Mouse (Mus musculus) adrenal gland, postnatal 36 days (tissue): ENCODE results near the gene Gskip. TPM values are rescaled to one million over a fixed set of nuclear protein-coding genes. Genes with fewer than 3 reads are reported as not detected.

Source experiments
- DNase-seq, 2 experiments: peaks; one replicate each; pipeline ENCODE4 v3.0.0; 2021; ENCODE audit warnings: mixed read lengths in 1 of 2
- total RNA-seq, 2 experiments: library from RNA; stranded (reverse); gene quantifications; 2 replicates each; pipeline ENCODE4 v1.2.3; 2021

Gskip gene
- total RNA-seq, 2 experiments from 2014 or later = 20.6 to 21.7 TPM

DNA sequence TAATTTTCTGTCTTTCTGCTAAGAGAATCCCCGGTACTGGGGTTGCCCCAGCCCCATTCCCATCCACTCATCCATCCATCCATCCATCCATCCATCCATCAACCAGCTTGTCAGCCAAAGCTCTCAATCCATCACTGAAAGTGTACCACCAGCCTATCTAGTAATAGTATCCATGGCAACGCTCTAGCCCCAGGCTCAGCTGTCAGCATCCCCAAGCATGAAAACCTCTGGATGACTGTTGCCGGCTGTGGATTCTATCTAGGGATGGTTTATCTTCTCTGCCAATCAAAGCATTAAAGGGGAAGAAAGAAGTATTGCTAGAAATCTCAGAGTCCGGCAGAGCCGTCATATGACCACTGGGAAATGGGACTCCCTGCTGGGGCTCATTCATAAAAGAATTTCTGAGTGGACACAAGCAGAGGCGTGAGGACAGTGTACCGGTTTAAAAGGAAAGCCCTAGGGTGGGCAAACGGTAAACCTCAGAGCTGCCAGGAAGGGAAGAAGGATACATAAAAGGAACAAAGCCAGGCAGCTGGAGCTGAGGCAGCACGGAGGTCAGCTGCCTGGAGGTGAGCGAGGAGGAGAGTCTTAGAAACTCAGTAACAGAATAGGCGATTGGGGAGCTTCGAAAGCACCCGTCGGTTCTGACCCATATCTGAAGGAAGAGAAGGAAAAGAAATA is 37.0 kb downstream of the Gskip start:
- no peak for DNase-seq

DNA sequence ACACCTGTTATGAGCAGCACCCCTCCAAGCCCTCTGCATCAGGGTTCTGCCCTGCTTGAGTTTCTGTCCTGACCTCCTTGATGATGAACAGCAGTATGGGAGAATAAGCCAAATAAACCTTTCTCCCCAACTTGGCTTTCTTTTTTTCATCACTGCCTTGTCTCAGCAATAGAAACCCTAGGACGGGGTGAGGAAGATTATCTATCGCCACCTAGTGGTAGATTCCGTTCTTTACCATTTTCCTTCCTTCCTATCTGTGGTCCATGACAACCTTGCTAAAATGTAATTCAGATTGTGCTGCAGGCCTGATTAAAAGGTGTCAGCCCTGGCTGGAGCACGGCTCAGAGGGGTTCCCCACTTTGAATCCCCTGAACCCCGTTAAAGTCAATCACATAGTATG is 38.0 kb downstream of the Gskip start:
- peak in 1 of 2 experiments; percentile 12 for DNase-seq

DNA sequence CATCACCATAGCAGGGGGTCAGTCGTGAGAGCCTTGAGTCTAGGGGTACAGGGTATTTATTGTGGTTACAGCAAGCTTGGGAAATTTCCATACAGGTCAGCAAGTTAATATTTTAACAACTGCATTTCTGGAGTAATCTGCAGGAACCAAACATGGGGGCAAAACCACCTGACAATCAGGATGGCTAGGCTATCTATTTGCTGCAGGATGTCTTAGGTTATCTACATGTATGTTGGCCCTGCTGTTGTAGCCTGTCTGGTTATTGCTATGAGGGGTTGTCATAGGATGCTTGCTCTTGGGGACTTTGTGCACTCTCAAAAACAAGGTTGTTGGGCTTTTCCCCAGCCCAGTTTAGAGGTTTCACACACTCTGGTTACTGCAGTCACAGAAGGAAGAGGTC is 40.0 kb downstream of the Gskip start:
- no peak for DNase-seq

DNA sequence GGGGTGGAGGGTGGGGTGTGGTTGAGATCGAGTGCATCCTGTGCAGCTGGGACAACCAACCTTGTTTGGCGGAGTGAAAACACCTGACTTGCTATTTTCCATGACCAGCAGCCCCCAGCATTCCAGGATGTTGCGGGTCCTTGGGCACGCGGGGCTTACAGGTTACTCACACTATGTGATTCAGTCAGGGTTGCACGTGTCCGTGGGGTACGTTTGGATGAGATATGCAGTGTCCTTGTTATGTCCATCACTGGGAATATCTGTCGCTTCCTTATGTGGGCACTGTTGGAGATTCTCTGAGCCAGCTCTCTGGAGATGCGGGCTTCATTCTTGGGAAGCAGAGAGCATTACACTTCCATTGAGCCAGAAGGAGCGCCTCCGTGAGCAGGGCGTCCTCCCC is 41.1 kb downstream of the Gskip start:
- peak; percentile 17 to 35 for DNase-seq

DNA sequence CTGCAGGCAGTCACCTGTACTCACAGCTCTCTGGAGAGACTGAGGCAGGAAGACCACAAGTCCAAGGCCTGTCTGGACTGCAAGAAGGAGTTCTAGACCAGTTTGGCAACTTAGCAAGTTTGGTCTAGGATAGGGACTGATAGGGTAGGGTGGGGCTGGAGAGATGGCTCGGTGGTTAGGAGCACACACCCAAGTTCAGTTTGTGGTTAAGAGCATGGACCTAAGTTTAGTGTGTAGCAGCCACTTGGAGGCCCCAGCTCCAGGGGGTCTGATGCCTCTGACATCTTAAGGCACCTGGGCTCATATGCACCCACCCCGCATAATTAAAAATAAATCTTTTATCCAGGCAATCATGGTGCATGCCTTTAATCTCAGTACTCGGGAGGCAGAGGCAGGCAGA is 42.6 kb downstream of the Gskip start:
- DNase-seq = no peak

DNA sequence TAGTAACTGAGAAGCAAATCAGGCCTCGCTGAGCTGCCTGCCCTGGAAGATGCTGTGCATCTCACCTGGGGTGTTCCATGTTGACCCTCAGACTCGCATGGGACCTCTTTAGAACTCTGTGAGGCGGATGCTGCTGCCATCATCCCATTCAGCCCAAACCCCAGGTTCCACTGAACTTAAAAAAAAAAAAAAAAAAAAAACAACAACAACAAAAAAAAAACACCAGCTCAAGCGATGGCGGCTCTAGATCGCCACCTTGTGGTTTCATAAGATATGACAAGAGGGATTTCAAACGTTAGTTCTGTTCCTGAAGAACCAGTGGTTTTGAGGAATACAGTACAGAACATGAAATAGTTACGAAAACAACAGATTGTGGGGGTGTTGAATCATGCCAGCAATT is 43.3 kb downstream of the Gskip start:
- peak in 1 of 2 experiments; percentile 41 for DNase-seq

DNA sequence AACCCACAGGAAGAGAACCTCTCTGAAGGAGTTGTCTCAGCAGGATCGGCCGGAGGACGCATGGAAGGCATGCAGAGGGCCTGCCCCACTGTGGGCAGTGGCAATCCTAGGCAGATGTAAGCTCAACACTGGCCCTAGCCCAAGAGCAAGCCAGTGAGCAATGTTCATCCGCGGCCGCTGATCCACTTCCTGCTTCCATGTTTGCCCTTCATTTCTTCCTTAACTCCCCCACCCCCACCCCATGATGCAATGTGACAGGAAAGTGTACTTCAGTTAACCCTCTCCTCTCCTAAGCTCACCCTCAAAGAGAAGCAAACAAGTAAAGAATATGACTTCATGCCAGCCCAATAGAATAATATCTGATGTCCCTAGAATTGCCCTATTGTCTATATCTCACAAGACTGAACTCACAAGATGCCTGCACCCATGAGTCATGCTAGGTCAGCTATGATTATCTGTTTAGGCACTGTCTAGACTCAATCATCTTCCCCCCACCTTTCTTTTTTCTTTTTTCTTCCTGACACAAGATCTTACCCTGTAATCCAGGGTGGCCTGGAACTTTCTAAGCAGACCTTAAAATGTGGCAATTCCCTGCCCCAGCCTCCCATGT is 46.3 kb downstream of the Gskip start:
- DNase-seq = no peak

DNA sequence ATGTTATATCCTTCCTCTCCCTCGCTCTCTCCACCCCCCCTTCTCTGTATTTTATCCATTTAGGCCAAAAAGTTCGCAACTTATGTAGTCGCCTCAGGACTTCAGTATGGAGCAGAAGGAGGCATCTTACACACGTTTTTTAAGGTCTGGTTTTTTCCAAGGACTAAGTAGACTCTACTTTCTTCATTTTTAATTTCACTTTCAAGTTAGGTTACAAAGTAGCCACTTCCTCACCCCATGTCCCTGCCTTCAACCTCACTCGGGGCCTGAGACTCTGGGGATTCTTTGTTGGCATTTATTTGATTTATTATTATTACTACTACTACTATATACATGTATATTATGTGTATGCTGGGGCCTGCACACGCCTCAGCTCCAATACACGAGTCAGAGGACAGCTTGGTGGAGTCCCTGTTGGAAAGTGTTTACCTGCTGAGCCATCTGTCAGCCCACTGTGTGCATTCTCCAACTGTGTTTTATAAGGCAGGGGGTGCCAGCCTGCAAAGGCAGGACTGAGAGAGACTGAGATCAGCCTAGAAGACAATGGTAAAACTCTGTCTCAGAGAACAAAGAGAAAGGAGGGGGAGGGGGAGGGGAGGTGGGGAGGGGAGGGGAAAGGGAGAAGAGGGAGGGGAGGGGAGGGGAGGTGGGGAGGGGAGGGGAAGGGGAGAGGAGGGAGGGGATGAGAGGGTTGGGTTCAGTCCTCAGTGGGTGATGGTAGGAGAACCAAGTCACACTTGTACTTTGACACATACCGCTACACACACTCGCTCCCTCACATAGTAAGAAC is 48.9 kb downstream of the Gskip start:
- no peak for DNase-seq

DNA sequence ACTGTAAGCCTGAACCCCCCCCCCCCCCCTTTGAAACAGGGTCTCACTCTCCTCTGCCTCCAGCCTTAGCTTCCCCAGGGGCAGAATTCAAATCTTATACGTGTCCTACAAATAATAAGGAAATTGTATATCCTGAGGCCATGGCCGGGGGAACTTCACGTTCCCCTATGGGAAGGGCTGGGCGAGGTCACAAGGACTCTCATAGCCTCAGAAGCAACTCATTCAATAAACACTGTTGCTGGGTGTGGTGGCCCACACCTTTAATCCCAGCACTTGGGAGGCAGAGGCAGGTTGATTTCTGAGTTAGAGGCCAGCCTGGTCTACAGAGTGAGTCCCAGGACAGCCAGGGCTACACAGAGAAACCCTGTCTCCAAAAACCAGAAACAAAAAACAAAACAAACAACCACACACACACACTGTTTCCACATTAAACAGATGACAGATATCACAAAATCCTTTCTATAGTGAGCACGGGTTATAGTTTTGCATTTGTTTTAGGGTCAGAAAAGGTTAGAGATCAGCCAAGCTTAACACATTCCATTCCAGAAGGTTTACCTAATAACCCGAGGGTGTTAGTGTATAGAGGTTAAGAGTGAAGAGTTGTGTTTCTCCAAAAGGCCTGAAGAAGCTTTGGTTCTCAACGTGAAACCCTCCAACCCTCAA is 50.7 kb downstream of the Gskip start:
- no peak for DNase-seq

DNA sequence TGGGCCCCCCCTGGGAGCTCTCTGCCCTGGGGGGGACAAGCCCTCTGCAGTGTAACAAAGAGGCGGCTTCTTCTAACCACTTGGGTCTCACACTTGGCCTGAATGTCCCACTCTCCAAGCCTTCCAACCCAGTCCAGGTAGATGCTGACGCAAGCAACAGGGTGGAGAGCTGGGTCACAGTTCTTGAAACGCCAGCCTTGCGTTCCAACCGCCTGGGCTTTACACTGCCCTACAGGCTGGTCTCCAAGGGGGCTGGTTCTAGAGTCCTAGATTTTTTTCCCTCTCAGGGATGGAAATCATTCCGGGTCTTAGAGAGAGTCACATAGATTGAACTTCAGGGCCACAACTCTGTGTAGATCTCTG is 51.2 kb downstream of the Gskip start:
- no peak for DNase-seq

DNA sequence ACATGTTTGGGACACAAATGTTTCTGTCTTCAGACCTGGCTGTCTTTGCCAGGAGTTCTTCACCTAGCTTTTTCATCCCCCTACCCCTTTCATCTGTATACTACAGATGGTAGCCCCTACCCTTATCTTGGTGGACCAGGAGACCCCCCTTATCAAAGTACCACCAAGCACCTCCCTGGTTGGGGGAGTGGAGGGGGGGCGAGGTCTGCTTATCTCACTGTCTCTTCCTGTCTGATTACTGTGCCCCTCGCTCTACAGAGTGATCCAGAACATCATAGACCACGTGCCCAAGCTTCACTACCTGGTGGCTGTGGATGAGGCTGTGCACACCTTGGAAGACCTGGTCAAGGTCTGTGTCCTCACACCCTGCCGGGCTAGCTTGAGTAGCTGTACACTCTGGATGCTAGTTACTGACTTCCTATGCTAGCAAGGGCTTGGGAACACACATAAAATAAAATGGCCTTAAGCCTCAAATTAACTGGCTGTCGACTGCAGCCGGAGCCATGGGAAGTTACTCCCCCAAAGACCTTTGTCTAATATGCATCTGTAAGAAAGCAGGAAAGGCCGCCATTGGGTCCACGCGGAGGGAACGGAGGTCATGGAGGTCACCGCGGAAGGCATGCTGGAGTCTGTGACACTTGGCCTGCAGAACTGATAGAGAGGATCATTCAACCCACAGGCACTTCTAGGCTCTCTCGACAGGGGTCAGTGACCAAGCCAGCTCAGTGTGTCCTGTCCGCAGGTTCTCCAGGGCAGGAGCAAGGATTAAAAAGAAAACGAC is 53.9 kb downstream of the Gskip start:
- DNase-seq = no peak

DNA sequence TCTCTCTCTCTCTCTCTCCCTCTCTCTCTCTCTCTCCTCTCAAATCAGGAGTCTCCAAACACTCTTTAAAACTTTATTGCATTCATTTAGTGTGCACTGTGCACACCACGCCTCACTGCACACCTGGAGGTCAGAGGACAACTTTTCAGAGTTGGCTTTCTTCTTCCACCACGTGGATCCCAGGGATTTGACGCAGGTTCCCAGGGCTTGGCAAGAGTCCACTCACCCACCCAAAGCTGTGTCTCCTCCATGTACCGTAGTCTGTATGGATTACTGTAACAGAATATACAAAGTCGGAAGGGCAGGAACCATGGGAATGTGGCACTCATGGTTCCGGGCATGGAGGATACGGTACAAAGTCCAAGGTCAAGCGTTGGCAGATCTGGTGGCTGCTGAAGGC is 55.0 kb downstream of the Gskip start:
- DNase-seq = no peak

DNA sequence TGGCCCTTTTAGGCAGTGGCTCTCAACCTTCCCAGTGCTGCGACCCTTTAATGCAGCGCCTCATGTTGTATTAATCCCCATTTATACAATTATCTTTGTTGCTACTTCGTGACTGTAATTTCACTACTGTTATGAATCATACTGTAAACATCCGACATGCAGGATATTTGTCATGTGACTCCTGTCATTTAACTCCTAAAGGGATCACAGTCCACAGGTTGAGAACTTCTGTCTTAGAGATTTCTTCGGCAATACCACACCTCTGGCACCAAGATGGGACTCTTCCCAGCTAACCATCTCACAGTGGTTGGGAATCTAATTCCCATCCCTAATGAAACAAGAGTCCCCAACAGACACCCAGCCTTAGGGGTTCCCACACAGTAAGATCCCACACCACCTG is 63.5 kb downstream of the Gskip start:
- DNase-seq = no peak

Other genes with a start within 250 kb of the Gskip start
- gene D430019H16Rik, start 231.0 kb upstream of the Gskip start, total RNA-seq = 1 to 10 TPM; 2.6 to 4.3 TPM
- gene Bdkrb2, start 121.6 kb upstream of the Gskip start, total RNA-seq = 10 to 100 TPM; 12.0 to 23.9 TPM
- not detected for gene Bdkrb1, start 81.7 kb upstream of the Gskip start, total RNA-seq
- gene Atg2b, start 382 bp downstream of the Gskip start, total RNA-seq = 10 to 100 TPM; 26.2 to 29.8 TPM
- under 1 TPM; 0.30 to 0.40 TPM for gene Ak7, start 21.1 kb downstream of the Gskip start, total RNA-seq
- 100 to 1,000 TPM; 206 to 232 TPM for gene Papola, start 99.9 kb downstream of the Gskip start, total RNA-seq